Mouse (Mus musculus) intestine, embryonic 14.5 days (tissue): ENCODE results near the gene Gon7. TPM values are rescaled to one million over a fixed set of nuclear protein-coding genes. Genes with fewer than 3 reads are reported as not detected.

Source experiments
- ATAC-seq: fragments of 200-750 bp; cut with Nextera tagmentation; replicated peaks from 2 replicates; pipeline ENCODE4 v1.8.0; 2017; ENCODE audit warnings: low read depth, moderate number of reproducible peaks, moderate TSS enrichment, moderate library complexity; ENCODE audit not compliant: low FRiP score, low TSS enrichment
- DNase-seq: peaks from one replicate; pipeline ENCODE4 v3.0.0-alpha.2; 2018; ENCODE audit warnings: low spot score
- H3K27ac ChIP-seq: fragments of 300-500 bp; sonication (generic); 2 replicates; pipeline ENCODE4 v1.5.1; 2014; ENCODE audit warnings: low read depth, mild to moderate bottlenecking, control low read depth
- H3K27me3 ChIP-seq: fragments of 300-500 bp; sonication (generic); replicated peaks from 2 replicates; pipeline ENCODE4 v1.6.1; 2014; ENCODE audit warnings: low read length, control low read depth; ENCODE audit not compliant: control insufficient read depth, insufficient read depth
- H3K36me3 ChIP-seq: fragments of 300-500 bp; sonication (generic); 2 replicates; pipeline ENCODE4 v1.6.1; 2014; ENCODE audit warnings: low read length, control low read depth; ENCODE audit not compliant: control insufficient read depth, insufficient read depth
- H3K4me1 ChIP-seq: fragments of 300-500 bp; sonication (generic); replicated peaks from 2 replicates; pipeline ENCODE4 v1.6.1; 2014; ENCODE audit warnings: low read length, control low read depth, mixed read lengths; ENCODE audit not compliant: control insufficient read depth, insufficient read depth
- H3K4me2 ChIP-seq: fragments of 300-500 bp; sonication (generic); 2 replicates; pipeline ENCODE4 v1.6.1; 2014; ENCODE audit warnings: low read length
- H3K4me3 ChIP-seq: fragments of 300-500 bp; sonication (generic); 2 replicates; pipeline ENCODE4 v1.5.1; 2014; ENCODE audit warnings: low read depth, low read length, control low read depth, mixed read lengths
- H3K9ac ChIP-seq: fragments of 300-500 bp; sonication (generic); 2 replicates; pipeline ENCODE4 v1.6.1; 2014; ENCODE audit warnings: mild to moderate bottlenecking, low read length
- H3K9me3 ChIP-seq: fragments of 300-500 bp; sonication (generic); 2 replicates; pipeline ENCODE4 v1.6.1; 2016; ENCODE audit warnings: low read length, control low read depth; ENCODE audit not compliant: control insufficient read depth
- WGBS: fragments of 180-500 bp; shearing (Covaris S2); extraction: QIAGEN DNeasy Blood & Tissue Kit; methylation state at CpG from one replicate; pipeline ENCODE4 v1.1.7; 2014; 5-methylcytosine and 5-hydroxymethylcytosine counted together
- polyA plus RNA-seq: library from polyadenylated mRNA; unstranded; fragments of >200 nt; fragmentation: Nextera tagmentation; extraction: Ambion mirVana; gene quantifications from 2 replicates; pipeline ENCODE4 v1.2.1, GENCODE M21; 2014

The Gon7 gene
- polyA plus RNA-seq: 26.5 and 30.4 TPM in 2 replicates

GRCm38 (mm10) chr12:102757689-102758402 is at the start of gene Gon7, which contains the start of the genes Gm28051 and Ubr7:
Gene Gon7 (minus strand): TSS chr12:102757803.
Gene Gm28051 (minus strand): TSS chr12:102757765.
Gene Ubr7 (plus strand): TSS chr12:102757967.
- ATAC-seq (peak; percentile 96), DNase-seq (peak; percentile 97)
- Histone ChIP-seq H3K4me1 (peaks cover 10% of the 10 kb centered on the region; the same call in 1 of the 2 replicates), H3K4me2 (peak within 1 kb of the TSS; percentile 94), H3K27me3 (no peaks in the 10 kb centered on the region), H3K9ac (peak within 1 kb of the TSS; percentile 74), H3K27ac (peak within 1 kb of the TSS; percentile 87), H3K9me3 (no peaks in the 10 kb centered on the region), H3K36me3 (peaks cover 12% of the 10 kb centered on the region), H3K4me3 (peak within 1 kb of the TSS; percentile 83)
- WGBS: under 1% methylated on average over 73 of the region's 73 CpGs

- WGBS: 87% methylated on average over 2 of the region's 2 CpGs
These were observed 41.9 kb upstream of the Gon7 start for GRCm38 (mm10) chr12:102799528-102799927.

GRCm38 (mm10) chr12:102787927-102788326 is 30.3 kb upstream of the Gon7 start:
- Histone ChIP-seq H3K4me2 (no peak overlapping the region), H3K4me3 (no peak overlapping the region), H3K27ac (no peak overlapping the region), H3K9ac (no peak overlapping the region), H3K9me3 (no peaks in the 10 kb centered on the region), H3K36me3 (peaks cover 88% of the 10 kb centered on the region), H3K4me1 (no peaks in the 10 kb centered on the region), H3K27me3 (no peaks in the 10 kb centered on the region)
- no peak for ATAC-seq
- WGBS: 80% methylated on average over 7 of the region's 7 CpGs
- no peak for DNase-seq

More at GRCm38 (mm10) chr12:102799528-102799927, 41.9 kb upstream of the Gon7 start:
- no peak overlapping the region for H3K4me2 ChIP-seq
- no peak overlapping the region for H3K9ac ChIP-seq
- no peaks in the 10 kb centered on the region for H3K27me3 ChIP-seq
- H3K4me3 ChIP-seq: no peak overlapping the region
- H3K27ac ChIP-seq: no peak overlapping the region
- H3K4me1 ChIP-seq: no peaks in the 10 kb centered on the region
- peaks cover 23% of the 10 kb centered on the region for H3K36me3 ChIP-seq
- no peaks in the 10 kb centered on the region for H3K9me3 ChIP-seq
- DNase-seq: no peak
- no peak for ATAC-seq

GRCm38 (mm10) chr12:102785593-102785985 is 28.0 kb upstream of the Gon7 start:
- Histone ChIP-seq H3K36me3 (peaks cover 80% of the 10 kb centered on the region), H3K4me2 (no peak overlapping the region), H3K9ac (no peak overlapping the region), H3K4me3 (no peak overlapping the region), H3K9me3 (no peaks in the 10 kb centered on the region), H3K27me3 (no peaks in the 10 kb centered on the region), H3K4me1 (no peaks in the 10 kb centered on the region), H3K27ac (no peak overlapping the region)
- WGBS: 83% methylated on average over 5 of the region's 5 CpGs
- DNase-seq: no peak
- ATAC-seq: no peak

GRCm38 (mm10) chr12:102784899-102785592 is 27.4 kb upstream of the Gon7 start:
- WGBS: 76% methylated on average over 19 of the region's 19 CpGs
- Histone ChIP-seq H3K9ac (no peak overlapping the region), H3K27me3 (no peaks in the 10 kb centered on the region), H3K27ac (no peak overlapping the region), H3K36me3 (peaks cover 75% of the 10 kb centered on the region), H3K4me3 (no peak overlapping the region), H3K4me1 (no peaks in the 10 kb centered on the region), H3K9me3 (no peaks in the 10 kb centered on the region), H3K4me2 (no peak overlapping the region)
- ATAC-seq: no peak
- no peak for DNase-seq

GRCm38 (mm10) chr12:102782841-102783240 is 25.2 kb upstream of the Gon7 start:
- 95% methylated on average over 5 of the region's 5 CpGs for WGBS
- Histone ChIP-seq H3K27me3 (no peaks in the 10 kb centered on the region), H3K27ac (no peak overlapping the region), H3K9ac (no peak overlapping the region), H3K36me3 (peaks cover 62% of the 10 kb centered on the region), H3K4me2 (no peak overlapping the region), H3K9me3 (no peaks in the 10 kb centered on the region), H3K4me3 (no peak overlapping the region), H3K4me1 (no peaks in the 10 kb centered on the region)
- ATAC-seq (no peak), DNase-seq (no peak)

GRCm38 (mm10) chr12:102779452-102779851 is 21.8 kb upstream of the Gon7 start:
- 50% methylated on average over 3 of the region's 3 CpGs for WGBS
- H3K4me2 ChIP-seq: no peak overlapping the region
- peaks cover 62% of the 10 kb centered on the region for H3K36me3 ChIP-seq
- H3K27ac ChIP-seq: no peak overlapping the region
- no peak for DNase-seq
- no peak overlapping the region for H3K9ac ChIP-seq
- H3K4me1 ChIP-seq: no peaks in the 10 kb centered on the region
- H3K4me3 ChIP-seq: no peak overlapping the region
- no peaks in the 10 kb centered on the region for H3K9me3 ChIP-seq
- H3K27me3 ChIP-seq: no peaks in the 10 kb centered on the region
- peak; percentile 60; the same call in 1 of the 2 replicates for ATAC-seq

- no peak overlapping the region for H3K4me3 ChIP-seq
- H3K9me3 ChIP-seq: no peaks in the 10 kb centered on the region
- H3K36me3 ChIP-seq: peaks cover 64% of the 10 kb centered on the region
- H3K4me1 ChIP-seq: no peaks in the 10 kb centered on the region
- H3K27me3 ChIP-seq: no peaks in the 10 kb centered on the region
- H3K9ac ChIP-seq: no peak overlapping the region
- no peak overlapping the region for H3K27ac ChIP-seq
- WGBS: 84% methylated on average over 5 of the region's 5 CpGs
- no peak for DNase-seq
- ATAC-seq: no peak
- H3K4me2 ChIP-seq: no peak overlapping the region
These were observed 20.5 kb upstream of the Gon7 start for GRCm38 (mm10) chr12:102778151-102778550.
